Mouse (Mus musculus) B cell, adult 62 days (primary cell): Measurements from ENCODE around the gene Ak7. TPM values are rescaled to one million over a fixed set of nuclear protein-coding genes. Genes with fewer than 3 reads are reported as not detected.

Source experiments
- total RNA-seq: library from RNA; stranded (reverse); gene quantifications from 4 replicates; pipeline ENCODE4 v1.2.4, GENCODE M21; 2023

Ak7 gene
- 0.17 to 0.60 TPM (median 0.35 TPM) in 4 replicates for total RNA-seq

GRCm38 (mm10) chr12:105705799-105706487, at the start of gene Ak7:
TSS of gene Ak7 (plus strand) at chr12:105705976.

GRCm38 (mm10) chr12:105683933-105684901, 21.6 kb upstream of the Ak7 start, which contains the start of gene Gskip:
TSS of gene Gskip (plus strand) at chr12:105684829.

DNA sequence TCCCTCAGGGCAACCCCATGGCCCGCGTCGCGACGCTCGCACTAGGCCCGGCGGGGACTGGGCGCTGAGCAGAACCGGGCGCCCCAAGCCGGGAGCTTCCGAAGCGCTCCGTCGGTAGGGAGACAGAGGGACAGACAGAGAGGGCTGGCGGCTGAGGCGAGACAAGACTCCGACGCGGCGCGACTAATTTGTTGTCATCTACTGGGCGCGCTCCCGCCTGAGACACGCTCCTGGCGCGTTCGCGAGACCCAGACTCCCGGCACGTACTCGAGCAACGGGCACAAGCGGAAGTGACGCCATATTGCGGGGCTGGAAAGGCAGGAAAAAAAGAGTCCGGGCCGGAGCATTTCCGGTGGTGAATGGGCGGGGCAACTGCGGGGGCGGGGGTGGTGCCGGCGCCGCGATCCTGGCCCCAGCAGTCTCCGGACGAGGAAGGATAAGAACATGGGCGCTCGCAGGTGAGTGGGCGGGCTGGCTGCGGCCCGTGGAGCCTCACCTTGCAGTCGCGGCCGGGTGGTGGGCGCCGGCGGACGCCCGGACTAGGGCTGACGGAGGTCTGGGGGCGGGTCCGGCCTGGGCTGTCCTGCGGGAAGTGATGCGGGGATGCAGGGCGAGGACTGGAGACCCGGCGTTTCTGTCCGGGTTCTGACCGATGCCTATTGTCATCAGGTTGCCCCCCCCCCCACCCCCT, 20.6 kb upstream of the Ak7 start, which contains the start of gene Atg2b:
Gene Atg2b, minus strand, starts transcription at position 211 of the 691 bp plus-strand sequence.

GRCm38 (mm10) chr12:105784196-105784999, 78.6 kb downstream of the Ak7 start, which contains the start of gene Papola:
TSS of gene Papola (plus strand) at chr12:105784694.

Other genes with a start within 250 kb of the Ak7 start
- not detected in 4 replicates for gene Bdkrb2, start 142.8 kb upstream of the Ak7 start, total RNA-seq
- gene Bdkrb1, start 102.9 kb upstream of the Ak7 start, total RNA-seq, result not detected in 4 replicates
- 8.8 to 11.8 TPM (median 11.1 TPM) in 4 replicates for gene Gskip, start 21.1 kb upstream of the Ak7 start, total RNA-seq
- gene Atg2b, start 20.8 kb upstream of the Ak7 start, total RNA-seq, result 40.3 to 42.6 TPM (median 41.5 TPM) in 4 replicates
- gene Papola, start 78.7 kb downstream of the Ak7 start, total RNA-seq, result 173 to 193 TPM (median 180 TPM) in 4 replicates